Mouse (Mus musculus) layer of hippocampus, adult 2 months (tissue): ENCODE measurements around the gene Nfrkb. TPM values are rescaled to one million over a fixed set of nuclear protein-coding genes. Genes with fewer than 3 reads are reported as not detected.

Experiments
- DNase-seq, 2 experiments: peaks; one replicate each; pipeline ENCODE4 v3.0.0; 2022; ENCODE audit warnings: low spot score in 2 of 2
- H3K27ac ChIP-seq: fragments of 200-600 bp; 2 replicates; pipeline ENCODE4 v1.8.1; 2022
- H3K4me3 ChIP-seq: fragments of 200-600 bp; 2 replicates; pipeline ENCODE4 v1.8.1; 2022; ENCODE audit warnings: mild to moderate bottlenecking
- CTCF ChIP-seq: fragments of 200-600 bp; conservative IDR thresholded peaks from 2 replicates; pipeline ENCODE4 v1.8.1; 2022; ENCODE audit warnings: antibody characterized with exemption, mild to moderate bottlenecking, moderate library complexity
- total RNA-seq, 2 experiments: library from RNA; stranded (reverse); gene quantifications; 2 replicates each; pipeline ENCODE4 v1.2.3; 2021

Gene Nfrkb
- total RNA-seq, 2 experiments from 2014 or later: 33.1 to 33.6 TPM

DNA sequence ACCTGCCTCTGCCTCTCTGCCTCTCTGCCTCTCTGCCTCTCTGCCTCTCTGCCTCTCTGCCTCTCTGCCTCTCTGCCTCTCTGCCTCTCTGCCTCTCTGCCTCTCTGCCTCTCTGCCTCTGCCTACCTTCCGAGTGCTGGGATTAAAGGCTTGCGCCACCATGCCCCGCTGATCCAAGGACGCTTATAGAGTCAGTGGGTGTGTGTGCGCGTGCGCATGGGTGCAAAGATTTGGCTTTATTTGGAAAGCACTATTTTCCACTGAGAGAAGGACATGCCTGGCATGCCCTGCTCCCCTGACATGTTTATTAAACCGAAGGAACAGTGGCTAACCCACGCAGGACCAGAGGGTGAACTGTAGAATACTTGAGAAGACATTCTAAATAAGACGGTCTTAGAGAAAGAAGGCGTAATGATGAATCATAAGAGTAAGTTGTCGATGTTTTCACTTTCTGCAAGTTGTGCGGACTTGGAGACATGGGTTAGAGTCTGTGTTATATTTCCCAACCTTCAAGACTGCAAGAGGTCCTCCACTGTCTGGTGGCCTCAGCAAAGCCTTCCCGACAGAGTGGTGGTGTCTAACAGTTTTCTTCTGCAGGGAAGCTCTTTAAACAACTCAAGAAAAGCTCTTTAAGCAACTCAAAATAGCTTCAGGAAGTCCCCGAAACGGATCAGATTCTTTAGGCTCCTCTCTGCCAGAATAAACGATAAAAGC lies 1.0 kb upstream of the Nfrkb start:
- H3K4me3 ChIP-seq: peak overlapping the region; percentile 92; the same call in 1 of the 2 replicates
- no peak for DNase-seq
- no peak for TF ChIP-seq CTCF
- no peak overlapping the region for H3K27ac ChIP-seq

DNA sequence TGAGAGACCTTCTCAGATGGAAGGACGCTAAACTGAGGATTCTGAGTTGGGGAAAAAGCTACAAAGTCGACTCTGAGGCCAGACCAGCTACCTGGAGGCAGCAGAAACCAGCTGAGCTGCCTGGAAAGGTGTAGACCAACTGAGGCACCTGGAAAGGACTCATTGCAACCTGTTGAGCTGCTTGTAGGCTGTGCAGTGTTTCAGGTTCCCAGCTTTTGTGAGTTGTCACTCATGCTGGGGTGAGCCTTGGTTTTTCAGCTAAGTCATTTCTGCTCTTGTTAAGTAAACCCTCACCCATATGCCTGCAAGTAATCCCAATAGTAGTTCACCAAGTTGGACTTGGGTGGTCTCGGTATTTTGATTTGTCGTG lies 507 bp upstream of the Nfrkb start:
- DNase-seq: no peak
- peak overlapping the region; percentile 92 for H3K4me3 ChIP-seq
- no peak for TF ChIP-seq CTCF
- H3K27ac ChIP-seq: peak overlapping the region; percentile 86

DNA sequence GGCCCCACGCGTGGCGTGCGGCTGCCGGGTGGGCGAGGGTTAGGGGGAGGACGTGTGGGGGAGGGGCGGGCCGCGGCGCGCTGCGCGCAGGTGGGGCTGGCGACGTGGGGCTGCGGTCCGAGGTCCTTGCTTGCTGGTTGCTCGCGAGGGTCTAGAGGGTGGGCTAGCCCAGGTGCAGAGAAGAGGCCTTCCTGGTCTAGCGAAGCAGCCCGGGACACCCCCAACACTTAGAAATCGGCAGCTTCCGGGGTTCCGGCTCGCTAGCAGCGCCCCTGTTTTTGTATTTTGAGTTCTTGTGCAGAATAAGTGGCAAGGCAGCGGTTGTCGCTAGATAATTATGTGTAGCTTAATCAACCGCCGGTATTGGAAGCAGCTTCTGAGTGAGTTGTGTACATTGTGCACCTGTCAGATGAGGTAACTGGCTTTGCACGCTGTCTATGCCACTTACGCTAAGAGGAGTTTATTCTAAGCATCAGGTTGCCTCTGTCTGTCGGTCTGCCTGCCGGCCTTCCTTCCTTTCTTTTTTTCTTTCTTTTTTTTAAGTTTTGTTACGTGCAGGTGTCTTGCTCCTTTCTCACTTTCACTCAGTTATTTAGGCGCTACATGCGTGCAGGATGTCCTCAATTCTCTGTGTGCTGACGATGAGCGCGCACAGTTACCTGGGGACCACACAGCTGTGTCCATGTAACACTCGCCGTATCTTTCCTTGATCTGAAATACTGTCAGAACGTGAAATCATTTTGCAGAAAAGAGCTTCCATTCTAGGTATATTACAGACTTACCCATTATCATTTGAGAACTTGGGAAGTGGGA lies 582 bp downstream of the Nfrkb start:
- peak in 1 of 2 experiments; percentile 31 for DNase-seq
- Histone ChIP-seq H3K4me3 (peak overlapping the region; percentile 92), H3K27ac (peak overlapping the region; percentile 86)
- TF ChIP-seq CTCF: no peak

DNA sequence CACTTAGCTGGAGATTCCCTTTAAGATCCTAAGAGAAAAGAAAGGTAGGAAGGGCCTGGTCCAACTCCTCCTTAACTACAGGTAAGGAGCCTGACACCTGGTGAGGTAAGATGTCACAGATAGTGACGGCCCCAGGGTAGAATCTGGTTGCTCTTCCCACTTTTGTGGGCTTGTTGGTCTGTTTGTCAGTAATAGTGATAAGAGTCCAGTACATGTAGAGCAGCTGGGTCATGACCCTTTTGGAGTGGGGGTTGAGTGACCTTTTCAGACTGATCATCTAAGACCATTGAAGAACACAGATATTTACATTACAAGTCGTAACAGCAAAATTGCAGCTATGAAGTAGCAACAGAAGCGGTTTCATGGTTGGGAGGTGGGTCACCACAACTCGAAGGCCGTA lies 1.2 kb downstream of the Nfrkb start:
- DNase-seq: no peak
- TF ChIP-seq CTCF: no peak
- Histone ChIP-seq H3K27ac (no peak overlapping the region), H3K4me3 (peak overlapping the region; percentile 92)

DNA sequence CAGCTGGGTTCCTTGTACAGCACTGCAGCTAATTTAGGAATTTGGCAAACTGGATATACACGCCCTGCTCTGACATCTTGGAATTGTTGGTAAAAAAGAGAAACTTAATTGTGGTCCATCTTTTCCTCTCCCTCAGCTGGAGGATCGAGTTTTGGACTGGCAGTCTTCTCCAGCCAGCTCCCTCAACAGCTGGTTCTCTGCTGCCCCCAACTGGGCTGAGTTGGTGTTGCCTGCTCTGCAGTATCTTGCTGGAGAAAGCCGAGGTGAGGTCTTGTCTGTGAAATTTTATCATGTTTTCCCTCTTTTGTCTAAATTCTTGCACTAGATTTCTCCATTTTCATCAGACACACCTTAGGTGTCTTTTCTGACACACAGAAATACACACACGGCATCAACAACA lies 14.4 kb downstream of the Nfrkb start:
- TF ChIP-seq CTCF: peak; percentile 91
- H3K27ac ChIP-seq: no peak overlapping the region
- H3K4me3 ChIP-seq: no peak overlapping the region
- peak; percentile 58 to 78 for DNase-seq

DNA sequence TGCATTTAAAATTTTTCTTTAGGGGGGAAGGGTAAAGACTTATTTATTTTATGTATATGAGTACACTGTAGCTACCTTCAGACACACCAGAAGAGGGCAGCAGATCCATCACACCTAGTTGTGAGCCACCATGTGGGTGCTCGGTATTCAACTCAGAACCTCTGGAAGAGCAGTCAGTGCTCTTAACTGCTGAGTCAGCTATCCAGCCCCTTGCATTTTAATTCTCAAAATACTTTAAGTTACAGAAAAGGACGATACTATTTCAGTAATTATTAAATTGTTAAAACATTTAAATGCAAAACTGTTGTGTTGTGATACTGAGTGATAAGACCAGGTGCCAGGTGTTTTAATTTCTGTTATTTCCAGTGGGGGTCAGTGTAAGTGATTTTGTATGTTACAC lies 18.3 kb downstream of the Nfrkb start:
- no peak overlapping the region for H3K27ac ChIP-seq
- no peak overlapping the region for H3K4me3 ChIP-seq
- peak; percentile 52 for TF ChIP-seq CTCF
- no peak for DNase-seq

DNA sequence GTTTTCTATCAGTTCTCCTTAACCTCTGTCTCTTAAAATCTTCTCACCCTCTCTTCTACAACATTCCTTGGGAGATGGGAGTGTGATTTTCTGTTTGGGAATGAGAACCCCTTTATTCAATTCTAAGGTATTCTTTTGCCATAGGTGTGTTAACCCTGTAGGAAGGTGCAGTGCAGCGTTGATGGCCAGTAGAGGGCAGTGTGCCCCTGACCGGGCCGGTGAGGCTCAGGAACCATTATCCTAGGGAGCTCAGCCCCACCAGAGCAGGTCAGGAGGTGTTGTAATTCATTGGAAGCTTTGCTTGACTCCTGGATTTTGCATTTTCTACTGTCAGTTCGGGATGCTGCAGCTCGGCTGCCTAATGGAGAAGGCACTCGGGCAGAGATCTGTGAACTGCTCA lies 19.2 kb downstream of the Nfrkb start:
- H3K27ac ChIP-seq: no peak overlapping the region

DNA sequence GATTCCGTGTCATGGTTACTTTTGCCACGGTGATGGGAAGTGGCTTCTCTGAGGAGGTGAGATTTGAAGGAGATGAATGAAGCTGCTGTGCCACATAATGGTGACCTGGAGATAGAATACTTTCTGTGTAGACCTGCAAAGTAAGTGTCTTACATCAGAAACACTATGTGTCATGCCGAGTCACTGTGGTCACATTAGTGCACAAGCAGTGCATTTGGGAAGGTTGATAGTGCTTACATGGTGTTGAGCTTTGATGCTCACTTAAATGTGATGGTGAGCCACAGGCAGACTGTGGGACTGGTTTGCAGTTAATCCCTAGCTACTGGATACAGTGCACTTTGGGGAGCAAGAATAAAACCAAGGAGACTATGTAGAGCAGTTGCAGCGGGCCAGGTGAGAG lies 26.2 kb downstream of the Nfrkb start:
- H3K4me3 ChIP-seq: no peak overlapping the region
- TF ChIP-seq CTCF: no peak
- no peak for DNase-seq
- no peak overlapping the region for H3K27ac ChIP-seq

More for the DNA sequence above, 19.2 kb downstream of the Nfrkb start:
- no peak overlapping the region for H3K4me3 ChIP-seq
- peak in 1 of 2 experiments; percentile 42 for DNase-seq
- peak; percentile 88 for TF ChIP-seq CTCF

DNA sequence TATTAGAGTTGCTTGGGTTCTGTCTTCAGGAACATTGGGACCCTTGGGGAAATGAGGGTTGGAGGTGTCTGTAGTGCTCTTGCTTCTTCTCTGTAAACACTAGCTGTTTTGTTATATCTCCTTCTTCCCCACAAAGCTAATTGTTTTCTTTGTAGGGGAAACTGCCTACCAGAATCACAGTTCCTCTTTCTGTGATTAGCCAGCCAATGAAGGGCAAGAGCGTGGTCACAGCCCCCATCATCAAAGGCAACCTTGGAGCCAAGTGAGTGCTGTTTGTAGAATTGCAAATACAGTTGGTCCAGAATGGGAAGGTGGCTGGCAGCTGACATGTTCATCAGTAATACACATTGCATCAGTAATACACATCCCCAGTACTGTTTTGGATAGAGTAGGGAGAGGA lies 32.8 kb downstream of the Nfrkb start:
- DNase-seq: peak in 1 of 2 experiments; percentile 26
- no peak for TF ChIP-seq CTCF
- peak overlapping the region; percentile 39; the same call in 1 of the 2 replicates for H3K27ac ChIP-seq
- no peak overlapping the region for H3K4me3 ChIP-seq

DNA sequence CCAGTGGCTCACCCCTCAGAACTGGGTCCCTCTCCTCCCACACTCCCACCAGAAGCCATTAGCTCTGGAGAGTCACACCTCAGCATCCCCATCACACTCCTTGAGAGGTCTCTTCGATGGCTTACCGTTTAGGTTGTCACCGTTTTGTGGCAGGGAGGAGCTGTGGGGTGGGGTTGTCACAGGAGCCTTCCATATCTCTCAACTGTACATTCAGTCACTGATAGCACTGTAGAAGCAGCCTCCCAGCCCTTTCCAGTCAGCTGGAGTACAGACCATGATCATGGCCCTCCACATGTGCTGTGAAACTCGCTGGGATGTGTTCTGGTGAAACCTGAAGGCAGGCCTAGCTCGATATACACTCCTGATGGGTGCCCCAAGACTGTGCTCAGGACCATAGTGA lies 36.2 kb downstream of the Nfrkb start:
- H3K27ac ChIP-seq: no peak overlapping the region
- no peak overlapping the region for H3K4me3 ChIP-seq
- TF ChIP-seq CTCF: no peak
- DNase-seq: no peak

DNA sequence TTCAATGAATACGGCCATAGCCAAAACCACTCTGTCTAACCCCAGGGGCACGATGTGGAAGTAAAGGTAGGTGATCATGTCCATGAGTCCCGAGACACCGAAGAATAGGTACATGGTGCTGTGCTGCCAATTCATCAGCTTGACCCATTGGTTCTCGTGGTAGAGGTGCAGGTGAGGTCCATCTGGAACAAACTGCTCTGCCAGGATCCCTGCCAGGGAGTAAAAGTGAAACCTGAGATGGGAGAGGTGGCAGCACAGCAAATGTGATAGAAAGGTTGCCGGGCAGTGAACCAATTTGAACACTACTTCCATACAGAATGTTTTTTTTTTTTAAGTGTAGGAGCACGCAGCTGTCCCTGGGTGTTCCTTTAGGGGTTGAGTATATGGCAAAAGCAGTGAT lies 43.0 kb downstream of the Nfrkb start:
- Histone ChIP-seq H3K4me3 (no peak overlapping the region), H3K27ac (no peak overlapping the region)
- TF ChIP-seq CTCF: no peak
- no peak for DNase-seq

DNA sequence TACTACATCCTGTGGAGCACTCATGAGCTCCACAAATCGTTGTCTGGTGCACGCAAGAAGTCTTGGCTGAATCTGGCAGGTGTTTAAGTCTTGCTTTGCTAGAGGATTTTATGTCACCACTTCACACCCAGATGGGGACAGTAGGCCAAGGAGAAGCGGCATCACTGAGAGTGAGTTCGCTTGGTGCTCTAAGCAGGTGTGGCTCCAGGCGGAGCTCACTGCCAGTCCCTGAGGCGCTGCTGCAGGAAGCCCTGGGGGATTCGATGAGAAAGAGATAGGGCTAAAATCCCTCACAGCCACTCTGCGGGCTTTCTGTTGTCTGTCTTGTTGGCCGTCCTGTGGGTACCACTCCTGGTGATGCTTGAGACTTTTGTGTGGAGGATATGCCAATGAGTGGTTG lies 44.0 kb downstream of the Nfrkb start:
- no peak overlapping the region for H3K27ac ChIP-seq
- no peak for DNase-seq
- H3K4me3 ChIP-seq: no peak overlapping the region
- TF ChIP-seq CTCF: no peak

DNA sequence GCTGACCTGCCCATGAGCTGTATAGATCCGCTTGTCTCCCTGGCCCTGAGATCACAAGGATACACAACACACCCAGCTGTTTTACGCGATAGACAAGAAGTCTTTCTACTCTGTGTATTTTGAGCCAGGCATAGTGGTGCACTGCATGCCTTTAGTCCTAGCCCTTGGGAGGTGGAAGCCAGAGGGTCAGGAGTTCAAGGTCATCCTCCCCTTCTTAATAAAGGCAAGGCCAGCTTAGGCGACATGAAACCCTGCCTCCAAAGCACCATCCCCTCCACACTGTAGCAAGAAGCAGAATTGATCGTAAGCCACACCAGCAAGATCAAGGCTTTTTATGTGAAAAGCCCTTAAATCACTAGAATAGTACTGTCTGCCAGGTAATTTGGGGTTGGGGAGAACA lies 45.8 kb downstream of the Nfrkb start:
- no peak for DNase-seq
- Histone ChIP-seq H3K27ac (no peak overlapping the region), H3K4me3 (no peak overlapping the region)
- no peak for TF ChIP-seq CTCF
